Mouse (Mus musculus): Measurements from ENCODE around the gene Prrt2.

The Prrt2 gene

GRCm38 (mm10) chr7:127020901-127021562 is at the start of gene Prrt2, which contains the start of gene Gm42742:
TSS of gene Prrt2 (minus strand) at chr7:127021211.
TSS of gene Gm42742 (minus strand) at chr7:127021097.
- DNase-seq (ENCODE audit: low spot score) = no peak

- DNase-seq (ENCODE audit: low spot score) = no peak
These were observed 45.3 kb upstream of the Prrt2 start for GRCm38 (mm10) chr7:127066317-127066716.

- no peak for DNase-seq (ENCODE audit: low spot score)
These were observed 44.5 kb upstream of the Prrt2 start for GRCm38 (mm10) chr7:127065538-127065937.

GRCm38 (mm10) chr7:127055026-127055585 is 34.1 kb upstream of the Prrt2 start:
- DNase-seq (ENCODE audit: low spot score) = no peak

- DNase-seq (ENCODE audit: low spot score) = no peak
These were observed 21.1 kb upstream of the Prrt2 start, which contains the start of gene Kif22 for GRCm38 (mm10) chr7:127041851-127042672. TSS of gene Kif22 (minus strand) at chr7:127042471.

- DNase-seq (ENCODE audit: low spot score) = no peak
These were observed 10.2 kb upstream of the Prrt2 start for GRCm38 (mm10) chr7:127031244-127031643.

- DNase-seq (ENCODE audit: low spot score) = no peak
These were observed 9.2 kb upstream of the Prrt2 start for GRCm38 (mm10) chr7:127030172-127030571.

- DNase-seq (ENCODE audit: low spot score) = no peak
These were observed 6.9 kb upstream of the Prrt2 start for GRCm38 (mm10) chr7:127027885-127028284.

GRCm38 (mm10) chr7:127026984-127027726 is 6.1 kb upstream of the Prrt2 start, which contains the start of gene Maz:
TSS of gene Maz (minus strand) at chr7:127027037.
- peak; percentile 99 for DNase-seq (ENCODE audit: low spot score)

GRCm38 (mm10) chr7:127026616-127026983 is 5.6 kb upstream of the Prrt2 start:
- no peak for DNase-seq (ENCODE audit: low spot score)

GRCm38 (mm10) chr7:127026161-127026600 is 5.2 kb upstream of the Prrt2 start:
- no peak for DNase-seq (ENCODE audit: low spot score)

GRCm38 (mm10) chr7:127025556-127026160 is 4.6 kb upstream of the Prrt2 start:
- DNase-seq (ENCODE audit: low spot score) = no peak

GRCm38 (mm10) chr7:127024755-127025555 is 3.9 kb upstream of the Prrt2 start:
- DNase-seq (ENCODE audit: low spot score) = peak; percentile 68

- DNase-seq (ENCODE audit: low spot score) = no peak
These were observed 3.1 kb upstream of the Prrt2 start for GRCm38 (mm10) chr7:127023896-127024690.

- DNase-seq (ENCODE audit: low spot score) = no peak
These were observed 2.3 kb upstream of the Prrt2 start for GRCm38 (mm10) chr7:127023272-127023691.

GRCm38 (mm10) chr7:127022528-127023271 is 1.7 kb upstream of the Prrt2 start:
- DNase-seq (ENCODE audit: low spot score) = no peak

GRCm38 (mm10) chr7:127021563-127022527 is 834 bp upstream of the Prrt2 start:
- DNase-seq (ENCODE audit: low spot score) = no peak

GRCm38 (mm10) chr7:127020491-127020890 is 520 bp downstream of the Prrt2 start:
- no peak for DNase-seq (ENCODE audit: low spot score)

Measured in left cerebral cortex, adult 11 months (tissue).